Mouse (Mus musculus): ENCODE data around the gene Bfsp2.

Bfsp2 gene

DNA sequence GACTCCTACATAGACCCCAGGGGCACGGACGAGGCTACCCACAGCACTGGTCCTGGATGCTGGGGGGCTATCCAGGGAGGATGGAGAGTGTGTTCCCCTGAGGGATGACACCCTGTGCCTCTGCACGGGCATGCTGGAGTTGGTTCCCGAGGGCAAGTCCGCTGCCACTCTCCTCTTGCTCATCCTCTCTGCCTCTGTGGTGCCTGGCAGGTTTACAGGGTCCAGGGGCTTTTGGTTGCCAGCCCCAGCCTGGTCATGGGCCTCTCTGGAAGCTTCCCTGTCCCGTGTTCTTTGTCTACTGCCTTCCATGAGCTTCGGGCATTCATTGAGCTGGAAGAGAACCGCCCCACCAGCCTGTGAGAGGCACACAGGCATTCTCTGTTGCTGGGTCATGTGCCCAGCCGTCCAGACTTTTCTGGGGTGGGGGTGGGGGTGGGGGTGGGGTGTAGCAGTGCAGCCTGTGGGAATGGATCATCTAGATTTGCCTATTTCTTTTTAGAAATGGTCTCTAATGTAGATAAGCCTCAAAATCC, at the start of gene Bfsp2:
TSS of gene Bfsp2 (minus strand) at position 377 of the 533 bp plus-strand sequence.
- no peak for DNase-seq (ENCODE audit: low spot score)

- peak; percentile 68 for DNase-seq (ENCODE audit: low spot score)
Measured at GRCm38 (mm10) chr9:103525041-103525537, 44.9 kb upstream of the Bfsp2 start.

GRCm38 (mm10) chr9:103524600-103524999, 44.4 kb upstream of the Bfsp2 start:
- peak; percentile 27 for DNase-seq (ENCODE audit: low spot score)

GRCm38 (mm10) chr9:103523742-103524403, 43.7 kb upstream of the Bfsp2 start:
- DNase-seq (ENCODE audit: low spot score): no peak

DNA sequence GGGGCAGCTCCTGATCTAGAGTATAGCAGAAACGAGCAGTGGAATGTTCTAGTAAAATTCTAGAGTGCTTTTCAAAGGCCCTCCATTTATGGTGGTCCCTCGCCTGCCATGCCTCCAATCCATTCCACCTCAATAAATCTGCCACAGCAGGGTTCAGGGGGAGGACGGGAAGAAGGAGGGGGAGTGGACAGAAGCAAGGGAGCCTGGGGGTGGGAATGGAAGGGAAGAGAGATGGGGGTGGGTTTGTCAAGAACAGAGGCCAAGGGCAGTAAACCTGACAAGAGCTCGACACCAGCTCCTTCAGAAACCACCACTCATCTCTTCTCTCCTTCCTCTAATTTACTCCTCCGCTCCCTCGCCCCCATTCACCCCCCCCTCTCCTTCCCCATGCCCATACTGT, 42.8 kb upstream of the Bfsp2 start:
- DNase-seq (ENCODE audit: low spot score): no peak

GRCm38 (mm10) chr9:103513884-103514283, 33.7 kb upstream of the Bfsp2 start:
- no peak for DNase-seq (ENCODE audit: low spot score)

- DNase-seq (ENCODE audit: low spot score): no peak
Measured at GRCm38 (mm10) chr9:103512257-103512656, 32.0 kb upstream of the Bfsp2 start.

- no peak for DNase-seq (ENCODE audit: low spot score)
Measured at GRCm38 (mm10) chr9:103506968-103507584, 26.9 kb upstream of the Bfsp2 start.

- no peak for DNase-seq (ENCODE audit: low spot score)
Measured at GRCm38 (mm10) chr9:103505067-103505466, 24.8 kb upstream of the Bfsp2 start.

- no peak for DNase-seq (ENCODE audit: low spot score)
Measured at GRCm38 (mm10) chr9:103504646-103505045, 24.4 kb upstream of the Bfsp2 start.

- no peak for DNase-seq (ENCODE audit: low spot score)
Measured at GRCm38 (mm10) chr9:103503586-103504298, 23.5 kb upstream of the Bfsp2 start.

DNA sequence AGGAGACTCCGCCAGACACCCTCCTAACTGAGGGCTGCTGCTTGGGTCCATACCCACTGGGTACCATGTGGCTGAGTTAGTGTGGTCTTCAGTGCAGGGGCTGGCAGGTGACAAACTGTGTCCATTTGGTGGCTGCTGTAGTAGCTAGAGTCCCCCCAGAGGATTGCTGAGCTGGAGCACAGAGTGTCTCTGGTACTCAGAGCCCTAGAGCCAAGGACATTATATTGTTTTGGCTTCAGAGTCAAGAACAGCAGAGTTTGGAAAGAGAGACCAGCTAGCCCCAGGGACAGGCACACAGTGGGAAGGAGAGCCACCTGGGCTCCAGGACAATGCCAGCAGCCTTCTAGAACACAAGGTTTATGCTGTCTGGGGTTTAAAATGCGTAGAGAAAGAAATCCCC, 22.4 kb upstream of the Bfsp2 start:
- no peak for DNase-seq (ENCODE audit: low spot score)

DNA sequence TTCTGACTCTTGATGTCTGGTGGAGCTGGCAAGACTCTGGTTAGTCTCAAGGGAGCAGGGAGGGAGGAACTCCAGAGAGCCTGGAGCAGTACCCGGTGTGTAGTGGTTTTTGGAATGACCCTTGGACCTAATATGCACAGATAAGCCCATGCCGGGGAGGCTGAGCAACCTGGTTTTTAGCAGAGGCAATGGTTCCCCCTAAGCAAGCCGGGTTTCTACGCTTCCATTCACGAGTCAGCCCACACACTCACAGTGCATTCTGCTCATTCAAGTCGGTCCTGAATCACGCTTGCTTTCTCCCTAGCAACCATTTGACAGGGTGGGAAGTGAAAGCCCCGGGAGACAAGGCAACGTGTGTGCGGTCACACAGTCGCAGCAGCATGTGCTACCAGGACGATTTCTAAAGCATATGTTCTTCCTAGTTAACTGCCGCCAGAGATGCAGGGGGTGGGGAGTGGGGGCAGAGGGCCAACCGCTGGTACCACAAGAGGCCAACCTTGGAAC, 21.7 kb upstream of the Bfsp2 start:
- peak; percentile 74 for DNase-seq (ENCODE audit: low spot score)

DNA sequence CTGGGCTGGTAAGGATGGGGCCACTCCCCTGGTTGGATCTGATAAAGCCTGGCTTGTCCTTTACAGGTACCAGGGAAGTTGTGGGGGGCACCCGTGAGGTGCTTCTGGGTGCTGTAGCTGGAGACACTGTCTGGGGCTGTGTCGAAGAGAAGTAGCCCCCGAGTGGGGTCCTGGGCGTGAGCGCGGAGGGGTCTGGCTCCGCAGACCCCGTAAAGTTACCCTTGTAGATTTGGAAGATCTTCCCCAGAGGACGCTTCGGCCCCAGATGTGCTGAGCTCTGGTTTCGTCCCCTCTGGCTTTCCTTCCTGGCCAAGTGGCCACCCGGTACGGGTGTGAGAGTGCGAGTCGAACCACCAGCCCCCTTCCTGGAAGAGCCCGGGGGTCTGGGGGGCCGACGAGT, 19.1 kb upstream of the Bfsp2 start:
- DNase-seq (ENCODE audit: low spot score): no peak

- DNase-seq (ENCODE audit: low spot score): no peak
Measured at GRCm38 (mm10) chr9:103498699-103499098, 18.5 kb upstream of the Bfsp2 start.

DNA sequence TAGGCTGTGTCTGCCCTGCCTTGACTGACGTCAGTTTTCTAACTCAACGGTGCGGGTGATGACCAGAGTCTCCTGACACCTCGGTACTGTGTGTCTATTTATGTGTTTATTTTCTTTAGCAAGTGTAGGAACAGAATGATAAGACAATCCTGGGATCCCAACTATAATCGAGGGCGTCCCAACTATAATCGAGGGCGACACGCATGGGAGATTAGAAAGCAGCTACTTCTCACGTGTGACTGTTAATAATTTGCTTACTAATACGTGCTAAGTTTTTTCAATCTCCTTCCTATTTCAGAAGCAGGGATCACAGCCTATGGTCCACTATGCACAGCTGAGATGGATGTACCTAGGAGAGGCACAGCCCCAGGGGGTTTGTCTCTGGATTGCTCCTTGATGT, 15.2 kb upstream of the Bfsp2 start:
- DNase-seq (ENCODE audit: low spot score): peak; percentile 18

GRCm38 (mm10) chr9:103494346-103495020, 14.3 kb upstream of the Bfsp2 start:
- DNase-seq (ENCODE audit: low spot score): peak; percentile 91

DNA sequence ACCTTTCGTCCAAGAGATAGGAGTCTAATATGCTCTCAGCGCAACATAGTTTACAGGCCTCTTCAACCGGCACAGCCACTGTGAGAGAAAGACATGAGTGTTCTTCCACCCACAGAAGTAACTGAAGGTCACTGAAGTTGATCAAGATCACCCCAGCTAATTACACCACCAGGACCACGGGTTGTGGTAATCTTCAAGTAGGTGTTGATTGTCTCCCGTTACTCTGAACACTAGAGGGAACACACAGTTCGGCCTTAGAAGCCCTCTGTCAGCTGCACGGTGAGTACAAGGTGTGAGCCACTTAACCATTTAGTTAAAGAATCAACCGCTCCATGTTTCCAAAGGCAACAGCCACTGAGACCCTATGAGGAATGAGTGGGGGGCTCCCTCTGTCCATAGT, 11.8 kb upstream of the Bfsp2 start:
- DNase-seq (ENCODE audit: low spot score): no peak

- DNase-seq (ENCODE audit: low spot score): peak; percentile 66
Measured at GRCm38 (mm10) chr9:103490439-103490838, 10.2 kb upstream of the Bfsp2 start.

DNA sequence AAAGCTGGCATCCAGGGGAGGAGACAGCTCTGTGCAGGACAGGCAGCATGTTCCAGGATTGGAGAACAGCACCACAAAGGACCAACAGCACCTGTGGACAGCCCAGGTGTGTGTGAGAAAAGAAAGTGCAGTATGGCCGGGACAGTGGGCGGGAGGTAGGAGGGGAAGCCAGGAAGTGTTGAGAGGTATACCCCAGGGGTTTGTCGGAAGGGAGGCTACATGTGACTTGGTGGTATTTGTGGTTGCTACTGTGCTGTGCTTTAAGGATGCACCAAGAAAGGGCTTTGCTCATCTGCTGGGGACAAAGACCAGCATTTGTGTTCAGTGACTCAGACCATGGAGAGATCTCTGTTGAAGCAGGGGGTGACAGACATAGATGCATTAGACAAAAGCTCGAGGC, 9.7 kb upstream of the Bfsp2 start:
- no peak for DNase-seq (ENCODE audit: low spot score)

DNA sequence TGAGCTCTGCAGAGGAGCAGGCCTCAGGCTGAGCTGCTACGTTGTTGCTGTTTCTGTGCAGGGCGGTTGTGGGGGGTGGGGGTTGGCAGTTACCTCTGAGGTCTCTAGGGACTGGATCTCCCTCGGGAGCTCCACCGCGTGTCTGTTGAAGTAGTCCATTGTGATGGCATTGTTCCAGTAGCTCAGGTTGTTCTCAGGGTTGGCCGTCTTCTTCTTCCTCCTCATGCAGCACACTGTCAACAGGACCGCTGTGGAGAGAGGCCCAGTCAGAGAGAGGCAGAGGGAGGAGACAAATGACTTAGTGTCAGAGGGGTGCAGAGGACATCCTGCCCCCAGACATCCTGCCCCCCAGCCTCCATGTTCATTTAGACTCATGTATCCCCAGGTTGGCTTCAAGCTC, 8.9 kb upstream of the Bfsp2 start:
- DNase-seq (ENCODE audit: low spot score): peak; percentile 17

GRCm38 (mm10) chr9:103486262-103486661, 6.0 kb upstream of the Bfsp2 start:
- no peak for DNase-seq (ENCODE audit: low spot score)

All from MN1 (cell line).